Mouse (Mus musculus): Measurements from ENCODE around the gene C87499.

Gene C87499

GRCm38 (mm10) chr4:88634311-88634710 lies at the start of gene C87499:
Gene C87499 (minus strand): TSS chr4:88634411.
- no peak for DNase-seq (ENCODE audit: low read depth)

- DNase-seq (ENCODE audit: low read depth): no peak
These were observed 49.6 kb upstream of the C87499 start, which contains the start of gene Ifna2 for GRCm38 (mm10) chr4:88683812-88684211. Gene Ifna2 (minus strand): TSS chr4:88683912.

GRCm38 (mm10) chr4:88681353-88681752 lies 47.1 kb upstream of the C87499 start:
- DNase-seq (ENCODE audit: low read depth): no peak

GRCm38 (mm10) chr4:88680362-88680761 lies 46.2 kb upstream of the C87499 start:
- peak; percentile 72 for DNase-seq (ENCODE audit: low read depth)

- DNase-seq (ENCODE audit: low read depth): no peak
These were observed 42.6 kb upstream of the C87499 start, which contains the start of gene Ifna16 for GRCm38 (mm10) chr4:88676824-88677223. Gene Ifna16 (minus strand): TSS chr4:88676924.

- DNase-seq (ENCODE audit: low read depth): no peak
These were observed 21.2 kb upstream of the C87499 start for GRCm38 (mm10) chr4:88655461-88655860.

GRCm38 (mm10) chr4:88653644-88654043 lies 19.4 kb upstream of the C87499 start:
- no peak for DNase-seq (ENCODE audit: low read depth)

GRCm38 (mm10) chr4:88644359-88644758 lies 10.1 kb upstream of the C87499 start, which contains the start of gene Ifna13:
Gene Ifna13 (minus strand): TSS chr4:88644459.
- DNase-seq (ENCODE audit: low read depth): no peak

GRCm38 (mm10) chr4:88642526-88642925 lies 8.3 kb upstream of the C87499 start:
- peak; percentile 12 for DNase-seq (ENCODE audit: low read depth)

- DNase-seq (ENCODE audit: low read depth): peak; percentile 100
These were observed 7.0 kb upstream of the C87499 start for GRCm38 (mm10) chr4:88641077-88641831.

- DNase-seq (ENCODE audit: low read depth): no peak
These were observed 6.5 kb upstream of the C87499 start for GRCm38 (mm10) chr4:88640704-88641076.

- no peak for DNase-seq (ENCODE audit: low read depth)
These were observed 30.9 kb downstream of the C87499 start, which contains the start of gene Ifna12 for GRCm38 (mm10) chr4:88603276-88603675. Gene Ifna12 (minus strand): TSS chr4:88603376.

GRCm38 (mm10) chr4:88592285-88592684 lies 41.9 kb downstream of the C87499 start, which contains the start of gene Ifna9:
Gene Ifna9 (minus strand): TSS chr4:88592385.
- DNase-seq (ENCODE audit: low read depth): no peak
